Mouse (Mus musculus): ENCODE measurements around the gene Mylk2. TPM values are rescaled to one million over a fixed set of nuclear protein-coding genes. Genes with fewer than 3 reads are reported as not detected.

Mylk2 gene
- total and polyA plus RNA-seq, 3 experiments: 0.47 to 2.4 (median 1.3) TPM

- peaks cover 0 to 5% of the 10 kb centered on the region in 2 experiments; a peak in 1 of 4 replicates for H3K4me1 ChIP-seq (ENCODE audit: control insufficient read depth in 1 of 2, insufficient read depth in 2 of 2)
- dilution Hi-C loops (cut with MboI; ENCODE audit: extremely low pct_ligation_motif_present, extremely low pct_unique_long_range_greater_than_20kb, low sequenced_read_pairs): no loop called here
- no peak overlapping the region for H3K4me2 ChIP-seq (ENCODE audit: insufficient read depth, low read depth, poor library complexity, severe bottlenecking)
- H3K79me2 ChIP-seq (replicated peaks; ENCODE audit: control insufficient read depth, extremely low read depth, insufficient read depth, poor library complexity, severe bottlenecking): no peaks in the 10 kb centered on the region
- in situ Hi-C loops (cut with MboI; ENCODE audit: low pct_ligation_motif_present, low pct_unique_long_range_greater_than_20kb, low sequenced_read_pairs): loop anchor here (5.0 kb wide), 1 partner anchor 35 kb away; no protein-coding TSS in a partner anchor
- no peak for TF ChIP-seq E2F4 (IDR thresholded peaks at IDR 0.05; ENCODE audit: insufficient replicate concordance, low read depth, low read length)
- no peak for TF ChIP-seq ETS1 (conservative IDR thresholded peaks at IDR 0.05; ENCODE audit: low read depth, low read length)
- no peak for TF ChIP-seq GABPA (IDR thresholded peaks at IDR 0.05; ENCODE audit: insufficient replicate concordance, low read depth, low read length)
- no peak for TF ChIP-seq UBTF (IDR thresholded peaks at IDR 0.05; ENCODE audit: low read depth, low read length)
- no peak for TF ChIP-seq USF2 (conservative IDR thresholded peaks at IDR 0.05; ENCODE audit: low read depth, low read length)
- no peak for TF ChIP-seq MEF2A (IDR thresholded peaks at IDR 0.05; ENCODE audit: borderline replicate concordance, low read depth, low read length)
- no peak for TF ChIP-seq JUN (IDR thresholded peaks at IDR 0.05; ENCODE audit: insufficient read depth, low read depth, low read length)
- TF ChIP-seq JUND (conservative IDR thresholded peaks at IDR 0.05; ENCODE audit: low read depth, low read length): no peak
- TF ChIP-seq KAT2A (IDR thresholded peaks at IDR 0.05; ENCODE audit: insufficient replicate concordance, low read length): no peak
- no peak for TF ChIP-seq ZMIZ1 (IDR thresholded peaks at IDR 0.05; ENCODE audit: low read depth, low read length)
- no peak for TF ChIP-seq USF1 (IDR thresholded peaks at IDR 0.05; ENCODE audit: low read depth, low read length)
- no peak for TF ChIP-seq MYC (IDR thresholded peaks at IDR 0.05; ENCODE audit: low read depth, low read length)
- TF ChIP-seq MAZ (IDR thresholded peaks at IDR 0.05; ENCODE audit: low read depth, low read length): no peak
- no peaks in the 10 kb centered on the region for H3K9me3 ChIP-seq (replicated peaks; ENCODE audit: low read length)
- H3K9ac ChIP-seq (ENCODE audit: insufficient read depth, low read depth): no peak overlapping the region
- H3K36me3 ChIP-seq (replicated peaks in 1 of 2; ENCODE audit: control insufficient read depth in 1 of 2, insufficient read depth in 1 of 2, low read length in 1 of 2): peaks cover 32 to 67% of the 10 kb centered on the region in 2 experiments
- DNase-seq (ENCODE audit: extremely low read depth): no peak
- no peak overlapping the region for H3K27ac ChIP-seq (ENCODE audit: insufficient read depth, low read depth)
- no peak overlapping the region for H3K4me3 ChIP-seq (replicated peaks in 1 of 3; ENCODE audit: low read depth in 2 of 3, low read length in 2 of 3, poor library complexity in 1 of 3)
- no peaks in the 10 kb centered on the region for H3K27me3 ChIP-seq (replicated peaks)
Observed at GRCm38 (mm10) chr2:152896926-152897325, 14.2 kb upstream of the Mylk2 start.

- Histone ChIP-seq H3K9ac (ENCODE audit: insufficient read depth, low read depth) (no peak overlapping the region), H3K4me1 (ENCODE audit: control insufficient read depth in 1 of 2, insufficient read depth in 2 of 2) (peaks cover 5% of the 10 kb centered on the region in 2 experiments; a peak in 3 of 4 replicates), H3K4me2 (ENCODE audit: insufficient read depth, low read depth, poor library complexity, severe bottlenecking) (no peak overlapping the region), H3K27ac (ENCODE audit: insufficient read depth, low read depth) (no peak overlapping the region), H3K79me2 (replicated peaks; ENCODE audit: control insufficient read depth, extremely low read depth, insufficient read depth, poor library complexity, severe bottlenecking) (no peaks in the 10 kb centered on the region), H3K27me3 (replicated peaks) (no peaks in the 10 kb centered on the region), H3K9me3 (replicated peaks; ENCODE audit: low read length) (no peaks in the 10 kb centered on the region), H3K4me3 (replicated peaks in 1 of 3; ENCODE audit: low read depth in 2 of 3, low read length in 2 of 3, poor library complexity in 1 of 3) (no peak overlapping the region), H3K36me3 (replicated peaks in 1 of 2; ENCODE audit: control insufficient read depth in 1 of 2, insufficient read depth in 1 of 2, low read length in 1 of 2) (peaks cover 13 to 46% of the 10 kb centered on the region in 2 experiments)
- in situ Hi-C loops (cut with MboI; ENCODE audit: low pct_ligation_motif_present, low pct_unique_long_range_greater_than_20kb, low sequenced_read_pairs) (loop anchor here (5.0 kb wide), 1 partner anchor 37 kb away; no protein-coding TSS in a partner anchor), dilution Hi-C loops (cut with MboI; ENCODE audit: extremely low pct_ligation_motif_present, extremely low pct_unique_long_range_greater_than_20kb, low sequenced_read_pairs) (no loop called here)
- DNase-seq (ENCODE audit: extremely low read depth): no peak
- TF ChIP-seq ETS1 (conservative IDR thresholded peaks at IDR 0.05; ENCODE audit: low read depth, low read length) (no peak), CHD1 (IDR thresholded peaks at IDR 0.05; ENCODE audit: low read depth, low read length) (no peak), RAD21 (IDR thresholded peaks at IDR 0.05; ENCODE audit: low read depth, low read length) (no peak), NRF1 (IDR thresholded peaks at IDR 0.05; ENCODE audit: low read depth, low read length) (no peak), BHLHE40 (IDR thresholded peaks at IDR 0.05; ENCODE audit: low read depth, low read length) (no peak), RCOR1 (conservative IDR thresholded peaks at IDR 0.05; ENCODE audit: low read depth, low read length) (no peak)
Observed at GRCm38 (mm10) chr2:152899011-152899410, 12.1 kb upstream of the Mylk2 start.
